Mouse (Mus musculus) forebrain, embryonic 12.5 days (tissue): Measurements from ENCODE around the gene Fam120c. TPM values are rescaled to one million over a fixed set of nuclear protein-coding genes. Genes with fewer than 3 reads are reported as not detected.
A peak's percentile ranks its signal among the peaks of the same experiment; 100 is the strongest.

Experiments used
- ATAC-seq: fragments of 200-750 bp; cut with Nextera tagmentation; 2 replicates; pipeline ENCODE4 v1.8.0; 2017; ENCODE audit warnings: moderate TSS enrichment; ENCODE audit not compliant: low FRiP score
- H3K27ac ChIP-seq: fragments of 300-500 bp; sonication (generic); 2 replicates; pipeline ENCODE4 v1.5.1; 2016; ENCODE audit warnings: mild to moderate bottlenecking
- H3K27me3 ChIP-seq: fragments of 300-500 bp; sonication (generic); 2 replicates; pipeline ENCODE4 v1.6.1; 2016; ENCODE audit warnings: mild to moderate bottlenecking
- H3K36me3 ChIP-seq: fragments of 300-500 bp; sonication (generic); replicated peaks from 2 replicates; pipeline ENCODE4 v1.6.1; 2016; ENCODE audit warnings: mild to moderate bottlenecking
- H3K4me1 ChIP-seq: fragments of 300-500 bp; sonication (generic); 2 replicates; pipeline ENCODE4 v1.6.1; 2016
- H3K4me2 ChIP-seq: fragments of 300-500 bp; sonication (generic); 2 replicates; pipeline ENCODE4 v1.6.1; 2016; ENCODE audit warnings: mild to moderate bottlenecking, moderate library complexity
- H3K4me3 ChIP-seq: fragments of 300-500 bp; sonication (generic); replicated peaks from 2 replicates; pipeline ENCODE4 v1.5.1; 2016; ENCODE audit warnings: mild to moderate bottlenecking
- H3K9ac ChIP-seq: fragments of 300-500 bp; sonication (generic); 2 replicates; pipeline ENCODE4 v1.6.1; 2016; ENCODE audit warnings: mild to moderate bottlenecking
- H3K9me3 ChIP-seq: fragments of 300-500 bp; sonication (generic); 2 replicates; pipeline ENCODE4 v1.6.1; 2016
- WGBS: fragments of 180-500 bp; shearing (Covaris S2); methylation state at CpG from one replicate; pipeline ENCODE4 v1.1.7; 2016; 5-methylcytosine and 5-hydroxymethylcytosine counted together
- polyA plus RNA-seq: library from polyadenylated mRNA; unstranded; fragments of >200 nt; fragmentation: Nextera tagmentation; extraction: Ambion mirVana; gene quantifications from 2 replicates; pipeline ENCODE4 v1.2.1, GENCODE M21; 2016

Gene Fam120c
- polyA plus RNA-seq = 4.3 and 5.7 TPM in 2 replicates

GRCm38 (mm10) chrX:151343761-151344500 is at the start of gene Fam120c:
Fam120c (plus strand) TSS chrX:151344175.
- peak; percentile 94 for ATAC-seq
- Histone ChIP-seq H3K4me1 (peaks cover 14% of the 10 kb centered on the region), H3K9me3 (no peaks in the 10 kb centered on the region), H3K36me3 (no peaks in the 10 kb centered on the region), H3K4me2 (peak within 1 kb of the TSS; percentile 66), H3K4me3 (peak within 1 kb of the TSS; percentile 62), H3K27me3 (peaks cover 16% of the 10 kb centered on the region), H3K27ac (peak within 1 kb of the TSS; percentile 83), H3K9ac (peak within 1 kb of the TSS; percentile 65)
- 19% methylated on average over 41 of the region's 56 CpGs for WGBS

- H3K9ac ChIP-seq = no peak overlapping the region
- no peak overlapping the region for H3K4me3 ChIP-seq
- no peaks in the 10 kb centered on the region for H3K9me3 ChIP-seq
- no peaks in the 10 kb centered on the region for H3K27me3 ChIP-seq
- H3K4me1 ChIP-seq = no peaks in the 10 kb centered on the region
- no peak overlapping the region for H3K27ac ChIP-seq
- H3K4me2 ChIP-seq = no peak overlapping the region
- H3K36me3 ChIP-seq = 0 out of 2 replicates have a peak, but pooled peaks cover 4% of the 10 kb centered on the region
- ATAC-seq = no peak
Measured at GRCm38 (mm10) chrX:151298329-151298728, 45.6 kb upstream of the Fam120c start.

DNA sequence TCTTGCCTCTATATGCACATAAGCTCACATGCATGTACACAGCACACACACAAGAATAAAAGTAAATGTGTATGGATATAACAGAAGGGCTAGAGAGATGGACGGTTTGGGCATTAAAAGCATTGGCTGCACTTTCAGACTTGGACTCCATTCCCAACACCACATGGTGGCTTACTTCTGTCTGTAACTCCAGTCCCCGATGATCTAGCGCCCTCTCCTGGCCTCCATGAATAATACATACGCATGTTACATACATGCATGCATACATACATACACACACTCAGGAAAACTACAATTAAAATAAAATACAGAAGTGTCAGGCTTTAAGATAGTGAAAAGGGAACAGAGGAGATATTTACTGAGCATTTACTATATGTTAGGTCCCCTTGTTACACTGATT is 30.2 kb upstream of the Fam120c start:
- Histone ChIP-seq H3K9ac (no peak overlapping the region), H3K4me1 (no peaks in the 10 kb centered on the region), H3K9me3 (no peaks in the 10 kb centered on the region), H3K4me2 (no peak overlapping the region), H3K36me3 (no peaks in the 10 kb centered on the region), H3K4me3 (no peak overlapping the region), H3K27me3 (0 out of 2 replicates have a peak, but pooled peaks cover 9% of the 10 kb centered on the region), H3K27ac (no peak overlapping the region)
- 81% methylated on average over 4 of the region's 4 CpGs for WGBS
- ATAC-seq = no peak

DNA sequence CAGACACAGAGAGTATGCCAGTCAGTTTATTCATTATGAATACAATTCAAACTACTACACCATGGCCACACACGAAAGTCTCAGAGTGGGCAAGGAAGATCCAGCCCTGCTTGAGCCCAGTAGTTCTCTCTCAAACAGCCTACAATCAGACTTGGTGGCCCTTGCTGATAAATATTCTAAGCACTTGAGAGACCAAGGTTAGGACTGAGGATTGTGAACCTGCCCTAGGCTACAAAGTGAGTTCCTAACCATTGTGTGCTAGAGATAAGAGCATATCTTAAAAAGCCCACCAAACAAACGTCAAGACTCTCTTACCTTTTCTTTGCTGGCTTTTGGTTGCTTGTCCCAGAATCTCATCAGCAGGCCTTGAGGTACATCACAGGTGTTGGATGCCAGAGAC is 10.4 kb upstream of the Fam120c start:
- Histone ChIP-seq H3K9me3 (no peaks in the 10 kb centered on the region), H3K4me2 (no peak overlapping the region), H3K4me3 (no peak overlapping the region), H3K36me3 (no peaks in the 10 kb centered on the region), H3K27me3 (peaks cover 12% of the 10 kb centered on the region; the same call in 1 of the 2 replicates), H3K4me1 (no peaks in the 10 kb centered on the region), H3K27ac (no peak overlapping the region), H3K9ac (no peak overlapping the region)
- no peak for ATAC-seq
- WGBS = 93% methylated on average over 2 of the region's 2 CpGs

GRCm38 (mm10) chrX:151337804-151338203 is 6.2 kb upstream of the Fam120c start:
- peaks cover 17% of the 10 kb centered on the region; the same call in 1 of the 2 replicates for H3K27me3 ChIP-seq
- no peak overlapping the region for H3K4me3 ChIP-seq
- WGBS = 81% methylated on average over 4 of the region's 4 CpGs

GRCm38 (mm10) chrX:151344501-151344984 is 568 bp downstream of the Fam120c start:
- peak overlapping the region; percentile 83 for H3K27ac ChIP-seq
- no peaks in the 10 kb centered on the region for H3K36me3 ChIP-seq
- ATAC-seq = peak; percentile 71
- peaks cover 14% of the 10 kb centered on the region for H3K4me1 ChIP-seq
- H3K4me3 ChIP-seq = peak overlapping the region; percentile 62
- H3K27me3 ChIP-seq = peaks cover 16% of the 10 kb centered on the region
- WGBS = 13% methylated on average over 26 of the region's 33 CpGs
- peak overlapping the region; percentile 66 for H3K4me2 ChIP-seq
- peak overlapping the region; percentile 65 for H3K9ac ChIP-seq
- H3K9me3 ChIP-seq = no peaks in the 10 kb centered on the region

More at GRCm38 (mm10) chrX:151337804-151338203, 6.2 kb upstream of the Fam120c start:
- Histone ChIP-seq H3K4me2 (no peak overlapping the region), H3K4me1 (no peaks in the 10 kb centered on the region), H3K27ac (no peak overlapping the region), H3K9me3 (no peaks in the 10 kb centered on the region), H3K36me3 (no peaks in the 10 kb centered on the region), H3K9ac (no peak overlapping the region)
- ATAC-seq = no peak

GRCm38 (mm10) chrX:151345333-151346125 is 1.6 kb downstream of the Fam120c start:
- peak overlapping the region; percentile 66 for H3K4me2 ChIP-seq
- H3K9me3 ChIP-seq = no peaks in the 10 kb centered on the region
- peaks cover 16% of the 10 kb centered on the region for H3K27me3 ChIP-seq
- no peak overlapping the region for H3K27ac ChIP-seq
- ATAC-seq = no peak
- H3K4me3 ChIP-seq = peak overlapping the region; percentile 62
- no peaks in the 10 kb centered on the region for H3K36me3 ChIP-seq
- 31% methylated on average over 11 of the region's 11 CpGs for WGBS
- H3K9ac ChIP-seq = peak overlapping the region; percentile 29; the same call in 1 of the 2 replicates
- peaks cover 14% of the 10 kb centered on the region for H3K4me1 ChIP-seq

GRCm38 (mm10) chrX:151347278-151347677 is 3.3 kb downstream of the Fam120c start:
- Histone ChIP-seq H3K4me1 (peaks cover 14% of the 10 kb centered on the region), H3K9me3 (no peaks in the 10 kb centered on the region), H3K4me2 (no peak overlapping the region), H3K4me3 (no peak overlapping the region), H3K27me3 (peaks cover 11% of the 10 kb centered on the region), H3K36me3 (no peaks in the 10 kb centered on the region), H3K27ac (no peak overlapping the region), H3K9ac (no peak overlapping the region)
- ATAC-seq = no peak

DNA sequence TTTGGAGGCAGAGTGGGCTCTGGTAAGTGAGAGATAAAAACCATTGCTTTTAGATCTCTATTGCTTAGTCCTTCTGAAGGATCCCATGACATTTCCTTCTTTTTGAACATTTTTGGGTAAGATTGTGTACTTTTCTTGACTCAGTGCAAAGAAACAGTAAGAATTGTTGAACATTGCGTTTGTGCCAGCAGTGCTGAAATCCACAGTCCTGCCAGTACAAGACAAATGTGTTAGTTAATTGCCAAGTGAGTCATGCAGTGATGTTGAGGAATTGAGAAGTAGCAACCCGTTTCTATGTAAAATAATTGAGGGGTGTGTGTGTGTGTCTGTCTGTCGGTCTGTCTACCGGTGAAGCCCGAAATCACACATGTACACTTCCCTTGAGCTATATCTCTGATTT is 5.3 kb downstream of the Fam120c start:
- Histone ChIP-seq H3K4me1 (peaks cover 14% of the 10 kb centered on the region), H3K36me3 (no peaks in the 10 kb centered on the region), H3K4me2 (no peak overlapping the region), H3K27ac (no peak overlapping the region), H3K4me3 (no peak overlapping the region), H3K27me3 (peaks cover 5% of the 10 kb centered on the region), H3K9ac (no peak overlapping the region), H3K9me3 (no peaks in the 10 kb centered on the region)
- ATAC-seq = no peak
- 88% methylated on average over 5 of the region's 5 CpGs for WGBS

DNA sequence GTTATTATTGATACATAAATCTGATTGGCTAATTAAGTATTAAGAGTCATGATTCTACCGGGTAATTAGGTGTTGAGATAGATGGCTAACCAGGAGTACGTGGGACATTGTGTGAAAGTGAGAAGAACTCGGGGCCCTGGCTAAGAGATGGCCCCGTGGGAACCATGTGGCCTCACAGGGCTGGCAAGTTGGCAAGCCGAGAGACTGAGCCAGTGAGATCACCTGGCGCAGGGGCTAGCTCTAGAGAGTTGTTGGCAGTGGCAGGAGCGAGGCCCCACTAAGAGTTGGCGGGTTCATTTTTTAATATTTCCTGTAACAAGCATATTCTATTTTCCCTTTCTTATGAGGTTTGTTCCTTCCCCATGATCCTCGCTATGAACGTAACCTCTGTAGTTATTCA is 74.8 kb downstream of the Fam120c start:
- Histone ChIP-seq H3K4me1 (no peaks in the 10 kb centered on the region), H3K27ac (no peak overlapping the region), H3K9ac (no peak overlapping the region), H3K36me3 (no peaks in the 10 kb centered on the region), H3K4me3 (no peak overlapping the region), H3K9me3 (no peaks in the 10 kb centered on the region), H3K27me3 (0 out of 2 replicates have a peak, but pooled peaks cover 3% of the 10 kb centered on the region), H3K4me2 (no peak overlapping the region)
- no peak for ATAC-seq
- WGBS = 91% methylated on average over 10 of the region's 10 CpGs

DNA sequence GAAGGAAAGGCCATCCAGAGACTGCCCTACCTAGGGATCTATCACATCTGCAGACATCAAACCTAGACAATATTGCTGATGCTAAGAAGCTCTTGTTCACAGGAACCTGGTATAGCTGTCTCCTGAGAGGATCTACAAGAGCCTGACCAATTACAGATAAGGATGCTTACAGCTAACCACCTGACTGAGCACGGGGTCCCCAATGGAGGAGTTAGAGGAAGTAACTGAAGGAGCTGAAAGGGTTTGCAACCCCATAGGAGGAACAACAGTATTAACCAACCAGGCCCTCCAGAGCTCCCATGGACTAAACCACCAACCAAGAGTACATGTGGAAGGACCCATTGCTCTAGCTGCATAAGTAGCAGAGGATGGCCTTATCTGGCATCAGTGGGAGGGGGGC is 76.8 kb downstream of the Fam120c start:
- Histone ChIP-seq H3K27ac (no peak overlapping the region), H3K27me3 (0 out of 2 replicates have a peak, but pooled peaks cover 3% of the 10 kb centered on the region), H3K9me3 (no peaks in the 10 kb centered on the region), H3K36me3 (no peaks in the 10 kb centered on the region), H3K4me3 (no peak overlapping the region), H3K9ac (no peak overlapping the region), H3K4me2 (no peak overlapping the region), H3K4me1 (no peaks in the 10 kb centered on the region)
- 85% methylated on average over 1 of the region's 1 CpGs for WGBS
- no peak for ATAC-seq

DNA sequence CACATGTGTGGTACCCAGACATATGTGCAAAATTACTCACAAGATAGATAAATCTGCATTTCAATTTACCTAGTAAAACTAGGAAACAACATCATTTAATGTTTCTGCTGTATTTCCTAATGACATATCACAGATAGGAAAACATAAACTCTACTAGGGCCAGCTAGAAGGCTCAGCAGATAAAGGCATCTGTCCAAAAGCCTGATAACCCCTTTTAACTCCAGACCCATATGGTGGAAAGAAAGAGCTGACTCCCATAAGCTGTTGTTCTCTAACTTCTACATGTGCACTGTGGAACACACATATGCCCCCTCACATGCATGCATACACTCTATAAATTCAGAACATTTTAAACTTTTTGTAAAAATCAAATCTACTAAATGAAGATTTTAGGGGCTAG is 99.7 kb downstream of the Fam120c start:
- Histone ChIP-seq H3K4me2 (no peak overlapping the region), H3K4me3 (no peak overlapping the region), H3K4me1 (no peaks in the 10 kb centered on the region), H3K9me3 (no peaks in the 10 kb centered on the region), H3K36me3 (no peaks in the 10 kb centered on the region), H3K27ac (no peak overlapping the region), H3K27me3 (0 out of 2 replicates have a peak, but pooled peaks cover 4% of the 10 kb centered on the region), H3K9ac (no peak overlapping the region)
- ATAC-seq = no peak
